Mouse (Mus musculus): ENCODE measurements around the gene Rbpjl.

- TF ChIP-seq CTCF (IDR thresholded peaks at IDR 0.05; ENCODE audit: extremely low read depth, insufficient read length, insufficient replicate concordance, low read depth, low read length) (no peak), POLR2A (IDR thresholded peaks at IDR 0.05; ENCODE audit: low read depth, low read length) (no peak)
Measured at GRCm38 (mm10) chr2:164393126-164393525, 9.8 kb upstream of the Rbpjl start.
